Mouse (Mus musculus): ENCODE data around the gene Fam118a.
"Not testable (repeated sequence)": the region's sequence is repeated elsewhere in the genome, so short reads cannot be mapped to it uniquely, and the experiment has no call there.

Gene Fam118a

GRCm38 (mm10) chr15:85028648-85029047, at the start of gene Fam118a:
Gene Fam118a, plus strand, starts transcription at chr15:85028948.
- not testable (repeated sequence) for DNase-seq (ENCODE audit: low spot score in 2 of 2)

- DNase-seq (ENCODE audit: low spot score in 2 of 2) = no peak
These were observed 47.0 kb upstream of the Fam118a start for GRCm38 (mm10) chr15:84981609-84982313.

GRCm38 (mm10) chr15:84982888-84983287, 45.9 kb upstream of the Fam118a start:
- DNase-seq (ENCODE audit: low spot score in 2 of 2) = no peak

- DNase-seq (ENCODE audit: low spot score in 2 of 2) = no peak
These were observed 45.0 kb upstream of the Fam118a start for GRCm38 (mm10) chr15:84983721-84984120.

GRCm38 (mm10) chr15:84985516-84986160, 43.1 kb upstream of the Fam118a start:
- no peak for DNase-seq (ENCODE audit: low spot score in 2 of 2)

GRCm38 (mm10) chr15:84986171-84987019, 42.4 kb upstream of the Fam118a start:
- DNase-seq (ENCODE audit: low spot score in 2 of 2) = no peak

- DNase-seq (ENCODE audit: low spot score in 2 of 2) = no peak
These were observed 41.5 kb upstream of the Fam118a start for GRCm38 (mm10) chr15:84987020-84987815.

GRCm38 (mm10) chr15:84987874-84988825, 40.6 kb upstream of the Fam118a start, which contains the start of gene 5031439G07Rik:
Gene 5031439G07Rik, minus strand, starts transcription at chr15:84988551.
- DNase-seq (ENCODE audit: low spot score in 2 of 2) = peak; percentile 86 to 88

GRCm38 (mm10) chr15:84989098-84989497, 39.6 kb upstream of the Fam118a start:
- no peak for DNase-seq (ENCODE audit: low spot score in 2 of 2)

- DNase-seq (ENCODE audit: low spot score in 2 of 2) = no peak
These were observed 39.0 kb upstream of the Fam118a start for GRCm38 (mm10) chr15:84989771-84990170.

GRCm38 (mm10) chr15:84994498-84994897, 34.2 kb upstream of the Fam118a start:
- no peak for DNase-seq (ENCODE audit: low spot score in 2 of 2)

- no peak for DNase-seq (ENCODE audit: low spot score in 2 of 2)
These were observed 33.7 kb upstream of the Fam118a start for GRCm38 (mm10) chr15:84995041-84995440.

GRCm38 (mm10) chr15:84995967-84996366, 32.8 kb upstream of the Fam118a start:
- DNase-seq (ENCODE audit: low spot score in 2 of 2) = no peak

- peak; percentile 83 to 87 for DNase-seq (ENCODE audit: low spot score in 2 of 2)
These were observed 30.8 kb upstream of the Fam118a start for GRCm38 (mm10) chr15:84997768-84998454.

GRCm38 (mm10) chr15:84999911-85000310, 28.8 kb upstream of the Fam118a start:
- DNase-seq (ENCODE audit: low spot score in 2 of 2) = no peak

- peak; percentile 72 to 83 for DNase-seq (ENCODE audit: low spot score in 2 of 2)
These were observed 27.5 kb upstream of the Fam118a start for GRCm38 (mm10) chr15:85000984-85001982.

- DNase-seq (ENCODE audit: low spot score in 2 of 2) = no peak
These were observed 19.1 kb upstream of the Fam118a start for GRCm38 (mm10) chr15:85009666-85010065.

- no peak for DNase-seq (ENCODE audit: low spot score in 2 of 2)
These were observed 16.7 kb upstream of the Fam118a start for GRCm38 (mm10) chr15:85011895-85012661.
